Mouse (Mus musculus) kidney, embryonic 14.5 days (tissue): ENCODE data around the gene Myo15b. TPM values are rescaled to one million over a fixed set of nuclear protein-coding genes. Genes with fewer than 3 reads are reported as not detected.

Experiments
- ATAC-seq: fragments of 200-750 bp; cut with Nextera tagmentation; 2 replicates; pipeline ENCODE4 v1.8.0; 2017; ENCODE audit warnings: moderate number of reproducible peaks, mild to moderate bottlenecking, moderate TSS enrichment, moderate library complexity; ENCODE audit not compliant: low FRiP score, low TSS enrichment
- H3K27ac ChIP-seq: fragments of 300-500 bp; sonication (generic); 2 replicates; pipeline ENCODE4 v1.5.1; 2014; ENCODE audit warnings: low read depth, mild to moderate bottlenecking, low read length, moderate library complexity, mixed read lengths
- H3K27me3 ChIP-seq: fragments of 300-500 bp; sonication (generic); 2 replicates; pipeline ENCODE4 v1.6.1; 2014; ENCODE audit warnings: mild to moderate bottlenecking, low read length; ENCODE audit not compliant: control insufficient read depth, insufficient read depth
- H3K36me3 ChIP-seq: fragments of 300-500 bp; sonication (generic); 2 replicates; pipeline ENCODE4 v1.6.1; 2014; ENCODE audit warnings: low read length, mixed read lengths; ENCODE audit not compliant: control insufficient read depth, insufficient read depth
- H3K4me1 ChIP-seq: fragments of 300-500 bp; sonication (generic); 2 replicates; pipeline ENCODE4 v1.6.1; 2014; ENCODE audit warnings: low read length, mixed read lengths; ENCODE audit not compliant: control insufficient read depth, insufficient read depth
- H3K4me2 ChIP-seq: fragments of 300-500 bp; sonication (generic); replicated peaks from 2 replicates; pipeline ENCODE4 v1.6.1; 2014; ENCODE audit warnings: low read depth, mild to moderate bottlenecking, low read length
- H3K4me3 ChIP-seq: fragments of 300-500 bp; sonication (generic); 2 replicates; pipeline ENCODE4 v1.5.1; 2014; ENCODE audit warnings: mild to moderate bottlenecking, low read length
- H3K9ac ChIP-seq: fragments of 300-500 bp; sonication (generic); 2 replicates; pipeline ENCODE4 v1.6.1; 2014; ENCODE audit warnings: low read depth, mild to moderate bottlenecking, low read length, moderate library complexity
- H3K9me3 ChIP-seq: fragments of 300-500 bp; sonication (generic); 2 replicates; pipeline ENCODE4 v1.6.1; 2016; ENCODE audit warnings: low read length; ENCODE audit not compliant: control insufficient read depth
- WGBS: fragments of 180-500 bp; shearing (Covaris S2); extraction: QIAGEN DNeasy Blood & Tissue Kit; methylation state at CpG from one replicate; pipeline ENCODE4 v1.1.7; 2014; 5-methylcytosine and 5-hydroxymethylcytosine counted together
- polyA plus RNA-seq: library from polyadenylated mRNA; unstranded; fragments of >200 nt; fragmentation: Nextera tagmentation; extraction: Ambion mirVana; gene quantifications from 2 replicates; pipeline ENCODE4 v1.2.1, GENCODE M21; 2014

The Myo15b gene
- polyA plus RNA-seq, 1 experiment from 2014 or later, result 5.5 TPM

GRCm38 (mm10) chr11:115837606-115838345 is 20.4 kb upstream of the Myo15b start:
- Histone ChIP-seq H3K27me3 (no peaks in the 10 kb centered on the region), H3K9me3 (no peaks in the 10 kb centered on the region), H3K4me3 (no peak overlapping the region), H3K27ac (no peak overlapping the region), H3K36me3 (no peaks in the 10 kb centered on the region), H3K4me1 (peaks cover 54% of the 10 kb centered on the region), H3K9ac (no peak overlapping the region), H3K4me2 (no peak overlapping the region)
- no peak for ATAC-seq
- WGBS, result 92% methylated on average over 22 of the region's 22 CpGs

GRCm38 (mm10) chr11:115838895-115839311 is 19.3 kb upstream of the Myo15b start:
- Histone ChIP-seq H3K4me3 (no peak overlapping the region), H3K4me1 (peaks cover 49% of the 10 kb centered on the region), H3K9me3 (no peaks in the 10 kb centered on the region), H3K4me2 (no peak overlapping the region), H3K27ac (no peak overlapping the region), H3K27me3 (no peaks in the 10 kb centered on the region), H3K36me3 (no peaks in the 10 kb centered on the region), H3K9ac (no peak overlapping the region; the same call in 1 of the 2 replicates)
- WGBS, result 35% methylated on average over 4 of the region's 4 CpGs
- no peak for ATAC-seq

- Histone ChIP-seq H3K27me3 (no peaks in the 10 kb centered on the region), H3K9me3 (no peaks in the 10 kb centered on the region), H3K4me1 (peaks cover 46% of the 10 kb centered on the region), H3K27ac (no peak overlapping the region; the same call in 1 of the 2 replicates), H3K4me2 (no peak overlapping the region), H3K4me3 (no peak overlapping the region), H3K36me3 (no peaks in the 10 kb centered on the region), H3K9ac (no peak overlapping the region)
- ATAC-seq, result no peak
- WGBS, result 75% methylated on average over 3 of the region's 3 CpGs
These were observed 18.5 kb upstream of the Myo15b start for GRCm38 (mm10) chr11:115839732-115840131.

- H3K9me3 ChIP-seq, result no peaks in the 10 kb centered on the region
- peaks cover 39% of the 10 kb centered on the region for H3K4me1 ChIP-seq
- H3K27ac ChIP-seq, result peak overlapping the region; percentile 87; the same call in 1 of the 2 replicates
- no peaks in the 10 kb centered on the region; the same call in 1 of the 2 replicates for H3K36me3 ChIP-seq
- no peaks in the 10 kb centered on the region for H3K27me3 ChIP-seq
- WGBS, result 84% methylated on average over 6 of the region's 6 CpGs
- H3K4me3 ChIP-seq, result no peak overlapping the region
- no peak for ATAC-seq
- no peak overlapping the region for H3K9ac ChIP-seq
- H3K4me2 ChIP-seq, result no peak overlapping the region
These were observed 17.2 kb upstream of the Myo15b start for GRCm38 (mm10) chr11:115841044-115841443.

GRCm38 (mm10) chr11:115841961-115842550 is 16.1 kb upstream of the Myo15b start:
- Histone ChIP-seq H3K36me3 (peaks cover 5% of the 10 kb centered on the region; the same call in 1 of the 2 replicates), H3K27ac (peak overlapping the region; percentile 87), H3K27me3 (no peaks in the 10 kb centered on the region), H3K4me1 (peaks cover 36% of the 10 kb centered on the region), H3K4me3 (no peak overlapping the region), H3K4me2 (no peak overlapping the region), H3K9ac (peak overlapping the region; percentile 28; the same call in 1 of the 2 replicates), H3K9me3 (no peaks in the 10 kb centered on the region)
- WGBS, result 41% methylated on average over 6 of the region's 6 CpGs
- no peak for ATAC-seq

GRCm38 (mm10) chr11:115843141-115843890 is 14.9 kb upstream of the Myo15b start:
- no peak overlapping the region for H3K4me2 ChIP-seq
- WGBS, result 79% methylated on average over 13 of the region's 14 CpGs
- H3K4me1 ChIP-seq, result peaks cover 34% of the 10 kb centered on the region
- H3K27ac ChIP-seq, result peak overlapping the region; percentile 37
- H3K9ac ChIP-seq, result no peak overlapping the region
- H3K4me3 ChIP-seq, result no peak overlapping the region
- no peaks in the 10 kb centered on the region for H3K9me3 ChIP-seq
- H3K27me3 ChIP-seq, result no peaks in the 10 kb centered on the region
- peaks cover 16% of the 10 kb centered on the region; the same call in 1 of the 2 replicates for H3K36me3 ChIP-seq
- no peak for ATAC-seq

- Histone ChIP-seq H3K4me1 (peaks cover 31% of the 10 kb centered on the region), H3K4me3 (no peak overlapping the region)
These were observed 14.3 kb upstream of the Myo15b start for GRCm38 (mm10) chr11:115843891-115844239.

GRCm38 (mm10) chr11:115844240-115844639 is 14.0 kb upstream of the Myo15b start:
- WGBS, result 50% methylated on average over 8 of the region's 8 CpGs
- peak overlapping the region; percentile 8; the same call in 1 of the 2 replicates for H3K4me2 ChIP-seq
- peaks cover 27% of the 10 kb centered on the region for H3K4me1 ChIP-seq
- no peaks in the 10 kb centered on the region for H3K9me3 ChIP-seq
- H3K27me3 ChIP-seq, result no peaks in the 10 kb centered on the region
- peak overlapping the region; percentile 37 for H3K27ac ChIP-seq
- H3K9ac ChIP-seq, result 0 out of 2 replicates have a peak overlapping the region, but pooled peaks have one; percentile 19
- ATAC-seq, result peak; percentile 70
- H3K36me3 ChIP-seq, result peaks cover 24% of the 10 kb centered on the region; the same call in 1 of the 2 replicates
- no peak overlapping the region for H3K4me3 ChIP-seq

More at GRCm38 (mm10) chr11:115843891-115844239, 14.3 kb upstream of the Myo15b start:
- peak overlapping the region; percentile 8; the same call in 1 of the 2 replicates for H3K4me2 ChIP-seq
- H3K9me3 ChIP-seq, result no peaks in the 10 kb centered on the region
- no peaks in the 10 kb centered on the region for H3K27me3 ChIP-seq
- peaks cover 21% of the 10 kb centered on the region; the same call in 1 of the 2 replicates for H3K36me3 ChIP-seq
- 62% methylated on average over 5 of the region's 5 CpGs for WGBS
- peak overlapping the region; percentile 37; the same call in 1 of the 2 replicates for H3K27ac ChIP-seq
- ATAC-seq, result peak; percentile 69
- H3K9ac ChIP-seq, result 0 out of 2 replicates have a peak overlapping the region, but pooled peaks have one; percentile 19
